Mouse (Mus musculus) frontal cortex, adult 2 months (tissue): ENCODE measurements around the gene Steap4. TPM values are rescaled to one million over a fixed set of nuclear protein-coding genes. Genes with fewer than 3 reads are reported as not detected.
A peak's percentile ranks its signal among the peaks of the same experiment; 100 is the strongest.
"Not testable (repeated sequence)": the region's sequence is repeated elsewhere in the genome, so short reads cannot be mapped to it uniquely, and the experiment has no call there.

Source experiments
- DNase-seq, 2 experiments: peaks; one replicate each; pipeline ENCODE4 v3.0.0; 2022; ENCODE audit warnings: low spot score in 1 of 2; ENCODE audit errors: extremely low spot score in 1 of 2
- polyA plus RNA-seq: library from polyadenylated mRNA; depleted of rRNA; stranded (reverse); fragments of >200 nt; gene quantifications from 2 replicates; pipeline ENCODE4 v1.2.3, GENCODE M21; 2012; rRNA removed

Gene Steap4
- polyA plus RNA-seq, result 0.42 and 0.58 TPM in 2 replicates

DNA sequence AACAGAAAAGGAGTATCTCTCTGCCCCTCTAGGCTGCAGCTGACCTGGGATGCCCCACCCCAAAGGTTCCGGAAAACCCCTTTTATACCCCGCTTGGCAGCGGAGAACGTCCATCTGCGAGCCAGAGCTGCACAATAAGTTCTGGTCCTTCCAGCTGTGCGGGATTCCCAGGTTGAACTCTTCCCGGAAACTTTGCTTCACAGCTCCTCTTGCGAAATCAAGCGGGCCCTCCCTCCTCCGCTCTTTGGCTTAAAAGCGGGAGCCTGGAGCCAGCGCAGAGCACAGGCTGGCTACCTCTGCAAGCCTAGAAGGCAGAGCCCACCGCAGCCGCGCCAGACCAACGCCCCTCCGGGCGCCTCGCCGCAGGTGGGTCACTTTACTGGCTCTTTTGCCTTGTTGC is at the start of gene Steap4:
Steap4 (plus strand) TSS at position 282 of the 400 bp plus-strand sequence.
- DNase-seq, result peak in 1 of 2 experiments; percentile 3

DNA sequence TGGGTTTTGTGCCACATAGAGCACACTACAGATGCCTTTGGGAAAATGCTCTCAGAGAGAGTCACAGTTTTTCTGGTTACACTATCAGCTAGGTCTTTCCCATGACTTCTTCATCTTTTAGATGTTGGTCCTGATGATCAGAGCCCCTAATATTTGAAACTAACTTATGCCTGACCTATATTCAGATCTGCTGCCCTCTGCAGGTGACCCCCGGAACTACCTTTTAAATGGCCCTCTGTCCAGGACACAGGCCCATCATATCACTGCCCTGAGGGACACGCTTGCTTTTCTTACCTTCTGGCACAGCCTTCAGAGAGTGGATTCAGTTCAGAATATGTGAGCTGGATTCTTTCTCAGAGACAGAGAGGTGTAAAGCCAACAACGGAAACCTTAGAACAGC is 48.3 kb upstream of the Steap4 start:
- DNase-seq, result no peak

DNA sequence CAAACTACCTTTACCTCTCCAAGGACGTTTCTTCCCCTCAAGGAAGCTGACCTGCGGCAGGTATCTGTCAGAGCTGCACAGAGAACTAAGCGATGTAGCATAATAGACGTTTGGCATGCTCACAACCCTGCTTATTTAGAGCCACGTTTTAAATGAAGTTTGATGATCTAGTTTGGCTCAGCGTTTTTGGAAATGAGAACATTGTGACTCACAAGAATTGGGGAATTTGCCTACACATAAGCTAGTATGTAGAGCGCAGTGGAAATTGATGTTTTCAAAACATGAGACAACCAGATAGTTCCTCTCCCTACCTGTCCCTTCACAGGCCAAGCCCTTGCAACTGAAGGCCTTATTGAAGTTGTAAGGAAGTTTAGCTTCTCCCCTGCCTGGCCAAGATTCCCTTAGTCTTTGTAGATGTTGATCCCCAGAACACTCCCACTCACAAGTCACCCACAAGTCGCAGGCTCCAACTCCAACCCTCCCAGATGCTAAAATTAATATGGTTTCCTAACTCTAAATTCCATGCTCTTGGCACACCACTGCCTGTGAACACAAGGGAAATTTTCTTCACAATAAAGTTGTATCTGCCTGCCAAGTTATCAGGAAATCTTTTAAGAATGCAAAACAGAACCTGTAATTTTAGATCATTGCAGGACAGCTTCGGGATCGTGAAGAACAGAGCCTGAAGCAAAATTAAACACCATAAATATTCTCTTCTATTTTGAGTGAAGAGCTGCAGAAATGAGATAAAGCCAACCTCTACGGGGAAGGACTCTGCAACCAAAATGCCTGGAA is 42.6 kb upstream of the Steap4 start:
- peak; percentile 75 for DNase-seq

DNA sequence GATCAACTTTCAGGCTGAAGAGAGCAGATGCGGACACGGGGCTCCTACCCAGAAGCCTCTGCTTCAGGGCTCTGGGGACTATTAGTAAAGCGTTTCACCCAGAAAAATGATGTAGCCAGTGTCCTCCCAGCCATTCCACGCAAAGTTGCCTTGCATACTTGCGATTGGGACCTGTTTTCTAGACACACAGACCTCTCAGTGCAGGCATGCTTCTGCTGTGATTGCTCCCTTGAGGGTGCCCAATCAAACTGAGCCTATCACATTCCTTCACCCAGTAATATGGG is 42.0 kb upstream of the Steap4 start:
- no peak for DNase-seq

DNA sequence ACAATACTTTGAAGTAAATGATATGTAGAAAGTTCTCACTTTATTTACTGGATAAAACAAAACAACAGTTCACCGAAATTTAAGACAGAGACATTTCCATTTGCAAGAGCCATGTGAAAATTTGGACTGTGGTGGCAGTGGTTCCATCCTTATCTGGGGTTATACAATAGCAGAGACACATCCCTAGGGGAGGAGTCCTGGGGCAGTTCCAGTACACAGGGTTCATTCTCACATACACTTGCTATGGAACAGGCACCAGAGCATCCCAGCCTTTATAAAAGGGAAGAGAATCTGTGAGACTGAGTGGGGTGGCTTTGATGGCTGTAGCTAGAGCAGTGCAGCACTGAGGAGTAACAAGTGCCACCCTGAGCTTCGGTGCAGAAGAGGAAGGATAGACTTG is 40.6 kb upstream of the Steap4 start:
- no peak for DNase-seq

DNA sequence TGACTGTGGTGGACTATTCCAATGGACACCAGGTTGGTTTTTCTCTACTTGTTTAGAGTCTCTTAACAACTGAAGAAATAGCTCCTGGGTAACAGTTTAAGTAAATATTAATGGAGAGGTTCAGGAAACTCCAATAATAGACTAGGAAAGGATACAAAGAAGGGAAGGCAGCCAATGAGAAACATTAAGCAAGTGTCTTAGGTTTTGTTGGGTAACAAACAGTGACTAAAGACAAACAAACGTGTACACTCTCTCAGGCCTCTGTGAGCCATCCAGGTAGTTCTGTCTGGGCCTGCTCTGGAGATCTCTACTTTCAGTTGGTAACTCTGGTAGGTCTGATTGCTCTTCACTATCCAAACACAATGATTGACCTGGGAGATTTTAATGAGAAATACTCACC is 37.5 kb upstream of the Steap4 start:
- DNase-seq, result no peak

DNA sequence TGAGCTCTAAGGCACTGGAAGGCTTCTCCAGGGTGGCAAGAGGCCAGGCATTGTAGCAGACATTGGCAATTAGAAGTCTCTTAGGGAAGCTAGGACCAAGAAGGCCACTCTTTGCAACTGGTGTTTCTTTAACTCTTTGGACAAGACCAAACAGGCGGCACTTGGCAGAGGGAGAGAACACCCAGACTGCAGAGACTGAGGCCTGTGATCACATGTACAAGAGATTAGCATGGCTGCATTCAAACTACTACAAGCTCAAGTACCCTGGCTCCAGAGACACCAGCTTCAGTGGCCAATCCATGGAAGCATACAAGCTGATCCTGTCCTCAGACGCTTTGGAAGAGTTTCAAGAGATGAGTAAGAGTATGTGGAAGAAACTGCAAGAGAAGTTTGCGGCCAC is 36.6 kb upstream of the Steap4 start:
- no peak for DNase-seq

DNA sequence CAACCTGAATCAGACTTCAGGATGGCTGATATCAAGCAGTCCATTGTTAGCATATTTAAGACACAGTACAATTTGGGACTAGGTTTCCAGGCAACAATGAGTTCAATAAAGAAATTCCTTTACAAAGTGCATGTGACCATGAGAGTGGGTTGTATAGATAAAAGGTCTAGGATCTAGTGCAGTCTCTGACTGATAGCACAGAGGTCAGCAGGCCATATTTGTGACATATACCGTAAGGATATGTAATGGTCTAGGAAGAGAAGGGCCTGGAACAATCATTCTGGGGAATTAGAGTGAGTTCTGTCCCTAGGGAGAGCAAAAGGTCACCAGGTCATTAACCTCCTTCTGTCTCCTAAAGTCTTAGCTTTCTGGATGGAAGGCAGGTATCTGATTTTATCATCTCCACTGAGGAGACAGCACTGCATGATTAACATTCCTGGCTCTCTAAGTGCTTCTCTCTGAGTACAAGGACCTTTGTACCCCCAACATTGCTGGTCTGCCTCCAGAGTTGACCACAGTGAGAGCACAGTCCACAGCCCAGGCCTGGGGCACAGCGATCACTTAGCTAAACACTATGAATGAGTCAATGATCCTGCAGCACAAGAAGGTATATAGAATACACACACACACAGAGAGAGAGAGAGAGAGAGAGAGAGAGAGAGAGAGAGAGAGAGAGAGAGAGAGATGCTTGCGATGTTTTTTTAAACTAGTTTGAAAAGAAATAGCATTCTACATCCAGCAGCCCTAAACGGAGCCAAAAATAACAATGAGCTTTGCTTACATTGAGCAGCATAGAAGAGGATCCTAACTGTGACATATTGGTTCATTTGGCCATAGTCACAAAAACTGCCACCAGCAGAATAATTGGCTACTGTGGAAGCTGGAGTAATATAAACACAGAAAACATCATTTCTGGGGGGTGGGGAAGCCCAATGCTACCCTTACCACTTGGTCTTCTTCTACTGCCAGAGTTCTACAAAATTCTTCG is 27.7 kb upstream of the Steap4 start:
- DNase-seq, result no peak

DNA sequence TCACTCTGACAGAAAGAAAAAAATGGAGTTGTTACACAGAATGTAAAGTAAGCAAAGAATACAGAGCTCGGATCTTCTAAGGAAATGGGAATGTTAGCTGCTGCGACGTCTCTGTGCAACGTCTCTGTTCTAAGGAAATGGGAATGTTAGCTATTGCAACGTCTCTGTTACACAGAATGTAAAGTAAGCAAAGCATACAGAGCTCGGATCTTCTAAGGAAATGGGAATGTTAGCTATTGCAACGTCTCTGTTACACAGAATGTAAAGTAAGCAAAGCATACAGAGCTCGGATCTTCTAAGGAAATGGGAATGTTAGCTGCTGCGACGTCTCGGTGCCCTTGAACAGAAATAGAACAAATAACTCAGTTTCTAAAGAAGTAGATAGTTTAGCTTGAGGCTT is 26.8 kb upstream of the Steap4 start:
- DNase-seq, result not testable (repeated sequence)

DNA sequence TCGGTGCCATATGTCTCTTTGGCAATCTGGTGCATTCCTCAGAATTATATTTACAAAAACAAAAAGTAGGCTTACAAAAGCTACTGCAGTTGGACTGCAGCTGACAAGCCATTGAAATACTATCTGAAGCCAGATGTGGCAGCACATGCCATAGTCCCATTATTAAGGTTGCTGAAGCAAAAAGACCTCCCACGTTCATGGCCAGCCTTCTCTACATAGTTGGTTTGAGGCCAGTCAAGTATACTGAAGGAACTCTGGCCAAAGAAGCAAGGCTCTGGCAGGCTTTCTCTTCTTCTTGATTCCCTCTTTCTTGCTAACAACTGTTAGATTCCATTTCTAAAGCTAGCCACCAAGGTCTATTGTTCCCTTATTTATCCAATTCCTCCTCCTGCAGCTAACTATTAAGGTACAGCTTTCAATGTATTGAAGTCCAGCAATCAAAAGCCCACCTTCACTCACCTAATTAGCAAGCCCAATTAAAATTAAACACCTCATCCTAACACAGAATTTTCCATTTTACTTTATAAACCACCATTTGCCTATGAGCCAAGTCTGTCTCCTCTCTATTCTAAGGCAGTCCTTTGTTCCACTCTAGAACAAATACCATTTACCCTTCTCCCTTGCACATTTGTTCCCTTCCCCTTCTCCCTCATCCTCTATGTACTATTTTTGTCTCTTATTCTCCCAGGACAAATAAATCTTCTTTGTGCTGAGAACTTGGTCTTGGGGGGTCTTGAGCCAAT is 26.2 kb upstream of the Steap4 start:
- DNase-seq, result no peak

DNA sequence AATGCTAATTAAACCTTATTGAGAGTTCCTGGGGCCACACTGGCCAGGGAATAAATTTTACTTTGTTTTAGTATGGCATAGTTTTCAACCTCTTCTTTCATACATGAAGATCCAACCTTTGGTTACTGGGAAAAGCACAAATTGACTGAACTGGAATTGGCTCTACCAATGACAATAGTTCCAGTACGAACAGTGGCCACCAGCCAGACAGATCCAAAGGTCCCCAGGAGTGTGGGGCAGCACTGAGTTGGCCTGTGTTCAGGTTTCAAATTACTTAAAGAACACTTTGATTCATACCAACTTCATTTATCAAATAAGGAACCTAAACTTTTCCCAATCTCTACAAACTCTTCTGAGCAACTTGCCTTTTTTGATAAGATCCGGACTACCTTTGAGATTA is 5.4 kb upstream of the Steap4 start:
- DNase-seq, result no peak

DNA sequence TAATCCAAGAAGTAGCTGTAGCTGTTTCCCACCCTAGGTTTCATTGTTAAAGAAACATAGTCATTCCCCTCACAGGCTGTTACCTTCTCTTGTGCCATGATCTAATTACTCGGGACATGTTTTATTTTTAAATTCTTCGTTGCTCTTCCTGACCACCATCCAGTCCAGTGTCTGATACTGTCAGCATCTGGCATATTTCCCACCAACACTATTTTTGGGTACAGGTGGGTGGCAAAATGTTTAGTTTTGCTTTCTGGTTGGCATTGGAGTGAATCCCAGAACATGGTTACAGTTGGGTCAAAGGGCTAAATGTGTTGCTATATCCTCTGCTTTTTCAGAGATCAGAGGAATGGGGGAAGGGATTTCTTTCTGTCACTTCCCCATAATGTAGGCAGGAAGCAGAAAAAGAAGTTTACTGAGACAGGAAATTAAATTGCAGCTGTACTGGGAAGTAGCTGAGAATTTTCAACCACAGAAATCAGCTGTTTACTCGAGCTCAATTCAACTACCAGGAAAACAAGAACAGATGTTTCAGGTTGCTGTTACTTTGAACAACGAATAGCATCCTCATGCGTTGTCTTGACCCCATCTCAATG is 4.8 kb upstream of the Steap4 start:
- DNase-seq, result no peak

DNA sequence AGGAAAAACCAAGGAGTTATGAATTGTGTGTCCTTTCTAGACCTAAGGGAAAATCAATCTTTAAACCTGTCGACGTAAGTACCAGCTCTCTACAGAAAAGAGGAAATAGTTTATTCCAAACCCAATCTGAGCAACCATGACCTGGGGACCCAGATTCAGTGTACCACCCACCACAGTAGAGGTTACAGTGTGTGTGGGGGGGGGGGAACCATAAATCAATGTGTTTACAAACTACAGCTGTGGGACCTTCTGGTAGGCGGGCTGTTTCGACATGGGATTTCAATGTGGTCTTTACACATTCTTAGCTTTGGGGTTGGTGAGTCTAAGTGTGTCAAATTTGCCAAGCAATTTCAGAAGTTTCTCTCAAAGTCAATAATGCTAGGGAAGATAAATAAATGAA is 2.2 kb upstream of the Steap4 start:
- no peak for DNase-seq

DNA sequence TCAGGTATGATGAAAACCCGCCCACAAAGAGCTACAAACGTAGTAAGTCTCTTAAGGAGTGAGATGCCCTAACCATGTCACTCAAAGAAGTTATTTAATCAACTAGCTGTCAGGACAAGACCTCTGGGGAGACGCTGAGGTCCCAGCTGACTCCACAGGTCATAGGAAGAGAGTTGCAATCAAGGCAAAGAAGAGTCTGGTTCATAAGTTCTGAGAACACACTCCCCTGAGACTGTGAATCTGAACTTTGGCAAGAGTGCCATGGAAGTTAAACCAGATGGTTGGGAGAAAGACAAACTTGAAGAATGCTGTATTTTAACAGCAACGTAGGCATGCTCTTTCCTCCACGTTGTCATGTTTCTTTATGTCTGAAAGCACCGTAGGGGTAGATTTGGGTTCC is 971 bp upstream of the Steap4 start:
- no peak for DNase-seq

DNA sequence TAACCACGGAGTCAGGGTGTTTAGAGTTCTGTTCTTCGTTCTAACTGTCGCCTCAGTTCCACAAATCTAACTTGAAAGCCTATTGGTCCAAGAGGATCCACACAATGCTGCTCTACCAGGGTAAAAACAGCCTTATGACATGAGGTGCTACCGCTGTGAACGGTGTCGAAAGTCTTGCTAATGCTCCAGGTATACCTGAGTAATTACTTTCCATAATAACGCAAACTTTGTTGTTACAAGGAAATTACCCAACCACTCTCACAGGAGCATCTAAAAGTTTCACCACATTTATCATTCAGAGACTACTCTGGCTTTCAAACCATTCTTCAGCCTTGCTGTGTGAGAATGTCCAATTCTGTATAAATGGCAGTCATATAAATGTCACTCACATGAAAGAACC is 856 bp downstream of the Steap4 start:
- DNase-seq, result no peak

DNA sequence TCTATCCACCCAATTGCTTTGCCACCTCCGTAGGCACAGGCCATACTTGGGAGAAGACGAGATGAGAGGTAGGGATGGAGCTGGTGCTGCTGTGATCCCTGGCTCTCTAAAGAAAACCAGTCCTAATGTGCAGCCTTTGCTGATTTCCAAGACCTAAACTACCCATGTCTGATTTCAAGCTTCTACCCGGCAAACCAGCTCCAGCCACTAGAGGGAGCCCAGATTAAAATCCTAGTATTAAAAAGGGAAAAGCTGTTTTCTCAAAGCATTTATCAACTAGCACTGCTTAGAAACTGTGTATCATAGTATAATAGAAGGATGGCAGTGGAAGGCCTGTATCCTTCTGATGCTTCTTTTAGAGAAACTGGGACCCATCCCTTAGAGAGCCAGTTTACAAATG is 5.0 kb downstream of the Steap4 start:
- peak; percentile 9 to 84 for DNase-seq

DNA sequence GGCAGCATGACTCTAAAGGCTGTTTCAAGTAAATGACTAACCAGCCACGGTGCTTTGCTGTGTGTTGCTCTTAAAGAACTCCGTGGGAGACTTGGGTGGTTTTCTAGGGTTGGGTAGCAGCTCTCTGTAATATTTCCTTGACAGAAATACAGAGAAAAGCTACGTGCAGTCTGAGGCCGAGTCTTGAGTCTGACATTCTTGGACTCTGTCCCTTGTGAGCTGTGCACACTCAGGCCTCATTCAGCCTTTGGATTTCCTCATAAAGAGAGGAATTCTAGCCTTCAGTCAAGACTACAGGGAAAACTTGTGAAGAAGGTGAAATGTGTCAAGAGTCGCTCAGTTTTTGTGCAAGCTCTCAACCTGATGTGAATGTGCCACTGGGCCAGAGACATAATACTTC is 7.9 kb downstream of the Steap4 start:
- DNase-seq, result no peak

DNA sequence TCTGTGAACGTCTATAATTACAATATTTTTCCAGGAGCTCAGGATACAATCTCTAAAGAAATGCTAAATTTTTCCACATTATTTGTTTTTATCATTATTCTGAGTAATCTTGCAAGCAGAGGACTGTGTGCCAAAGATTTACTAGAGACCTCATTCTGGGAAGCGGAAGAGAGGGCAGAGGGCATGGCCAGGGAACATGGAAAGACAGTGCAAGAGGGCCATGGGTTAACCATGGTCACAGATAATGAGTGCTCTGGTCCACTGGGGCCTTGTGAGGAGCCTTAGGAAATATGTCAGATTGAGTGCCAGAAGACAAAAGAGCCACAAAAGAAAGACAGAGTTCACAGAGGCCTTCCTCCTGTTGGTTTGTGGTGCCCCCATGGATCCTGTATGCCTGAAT is 12.0 kb downstream of the Steap4 start:
- DNase-seq, result no peak

DNA sequence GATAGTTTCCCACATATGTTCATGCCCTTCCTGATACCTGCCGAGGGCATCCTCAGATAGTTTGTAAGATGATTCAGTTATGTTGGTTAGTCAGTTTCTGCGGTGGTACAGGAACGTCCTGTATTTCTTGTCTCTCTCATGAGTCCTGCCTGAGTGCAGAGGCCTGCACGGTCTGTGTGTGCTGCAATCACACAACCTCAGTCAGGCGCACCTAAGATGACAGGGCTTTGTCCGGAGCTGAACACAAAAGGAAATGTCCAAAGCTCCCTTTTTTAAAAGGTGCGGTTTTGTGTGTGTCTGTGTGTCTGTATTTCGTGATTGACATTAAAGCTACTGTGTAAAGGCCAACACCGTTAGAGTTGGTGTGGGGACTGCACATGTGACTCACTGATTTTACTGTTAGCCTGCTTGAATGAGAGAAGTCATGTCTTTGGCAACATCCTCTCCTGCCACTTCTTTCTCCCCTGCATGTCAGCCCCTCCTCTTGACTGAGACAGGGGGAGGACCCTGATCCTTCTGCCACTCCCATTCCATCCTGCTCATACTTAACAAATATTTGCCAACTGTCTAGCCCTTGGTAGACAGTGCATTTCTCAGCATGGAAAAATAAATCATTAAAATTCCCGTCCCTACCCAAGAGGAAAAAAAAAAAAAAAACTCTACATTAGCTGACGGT is 14.4 kb downstream of the Steap4 start:
- no peak for DNase-seq

DNA sequence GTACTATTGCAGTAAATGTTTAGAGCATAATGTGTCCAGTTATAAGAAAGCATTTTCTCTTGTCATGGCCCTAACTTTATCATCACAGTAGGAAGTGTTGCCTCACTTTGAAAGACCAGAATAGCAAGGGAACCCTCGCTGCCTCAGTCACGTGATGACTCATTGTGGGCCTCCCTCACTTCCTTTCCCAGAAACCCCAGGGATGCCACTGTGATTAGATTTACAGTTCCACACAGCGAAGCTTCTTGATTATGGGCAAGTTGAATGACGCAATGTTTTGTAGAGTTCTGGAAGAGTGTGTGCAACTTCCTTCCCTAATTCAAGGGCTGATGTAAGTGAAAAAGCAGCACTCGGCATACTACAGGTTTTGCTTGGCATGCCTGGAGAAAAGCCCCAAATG is 20.3 kb downstream of the Steap4 start:
- no peak for DNase-seq
